Mouse (Mus musculus) fat pad, adult 2 months (tissue): ENCODE results near the gene Dst.

Experiments used
- DNase-seq: peaks from one replicate; pipeline ENCODE4 v3.0.0-alpha.2; 2011; ENCODE audit warnings: low read depth, low spot score; ENCODE audit errors: extremely low read depth

Gene Dst

GRCm38 (mm10) chr1:33927466-33927865 is 19.4 kb downstream of the Dst start:
- no peak for DNase-seq

GRCm38 (mm10) chr1:33931791-33932190 is 23.8 kb downstream of the Dst start:
- no peak for DNase-seq

DNA sequence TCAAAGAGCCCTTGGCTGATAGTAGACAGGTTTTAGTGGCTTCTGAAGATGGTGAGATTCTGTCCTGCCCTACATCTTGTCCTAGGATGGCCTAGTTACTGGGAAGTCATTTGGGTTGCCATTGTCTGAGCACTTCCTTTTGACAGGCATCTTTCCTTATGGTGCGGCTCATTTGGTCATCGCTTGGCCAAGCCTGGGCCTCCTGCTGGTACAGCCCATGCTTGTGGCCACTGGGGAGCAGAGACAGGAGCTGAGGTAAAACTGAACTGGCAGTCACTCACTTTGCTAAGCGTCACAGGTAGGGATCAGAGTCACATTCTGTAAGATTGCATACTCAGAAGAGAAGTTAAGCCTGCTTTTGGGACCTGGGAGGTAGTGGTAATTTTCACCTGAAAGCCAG is 24.2 kb downstream of the Dst start:
- no peak for DNase-seq

DNA sequence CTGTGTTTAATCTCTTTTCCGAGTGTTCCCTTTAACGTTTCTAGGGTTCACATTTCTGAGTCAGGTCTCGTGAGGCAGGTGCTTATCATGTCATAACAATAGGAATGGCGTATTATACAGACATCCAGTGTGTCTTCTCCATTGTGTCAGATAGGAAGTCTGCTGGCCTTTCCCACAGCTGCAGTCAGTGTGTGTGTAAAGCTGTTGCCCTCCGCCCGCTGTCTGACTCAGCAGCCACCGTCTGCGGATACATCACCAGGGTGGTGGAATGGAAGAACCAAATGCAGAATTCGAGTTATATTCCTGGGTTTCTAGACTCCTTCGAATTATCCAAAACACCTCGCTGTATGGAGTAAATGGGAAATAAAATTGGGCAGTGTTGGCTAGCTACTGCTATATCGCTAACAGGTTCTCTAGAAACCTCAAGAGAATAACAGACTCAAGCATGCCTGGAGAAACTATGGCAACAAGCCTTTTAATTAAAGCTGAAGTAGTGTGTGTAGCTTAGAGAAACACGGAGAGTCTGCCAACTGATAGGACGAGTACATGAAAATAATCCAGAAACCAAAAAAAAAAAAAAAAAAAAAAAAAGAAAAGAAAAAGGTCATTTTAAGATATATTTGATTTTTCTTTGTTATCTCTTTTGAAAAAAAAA is 24.9 kb downstream of the Dst start:
- DNase-seq, result no peak

DNA sequence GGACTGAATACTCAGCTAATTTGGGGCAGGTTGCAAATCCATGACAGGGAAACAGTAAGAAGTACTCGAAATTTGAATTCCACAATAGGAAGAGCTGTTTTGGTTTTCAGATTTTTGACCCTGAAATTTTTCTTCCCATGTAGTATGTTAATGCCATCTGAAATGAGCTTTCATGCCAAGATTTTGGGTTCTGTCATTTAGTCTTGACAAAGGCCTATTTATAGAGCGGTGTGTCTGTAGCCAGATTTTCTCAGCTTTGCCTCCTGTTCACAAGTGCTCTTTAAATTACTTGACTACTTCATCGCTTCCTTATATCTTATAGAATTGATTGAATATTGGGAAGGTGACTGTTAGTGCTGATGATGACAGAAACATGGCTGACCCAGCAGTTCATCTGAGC is 27.9 kb downstream of the Dst start:
- DNase-seq, result no peak

DNA sequence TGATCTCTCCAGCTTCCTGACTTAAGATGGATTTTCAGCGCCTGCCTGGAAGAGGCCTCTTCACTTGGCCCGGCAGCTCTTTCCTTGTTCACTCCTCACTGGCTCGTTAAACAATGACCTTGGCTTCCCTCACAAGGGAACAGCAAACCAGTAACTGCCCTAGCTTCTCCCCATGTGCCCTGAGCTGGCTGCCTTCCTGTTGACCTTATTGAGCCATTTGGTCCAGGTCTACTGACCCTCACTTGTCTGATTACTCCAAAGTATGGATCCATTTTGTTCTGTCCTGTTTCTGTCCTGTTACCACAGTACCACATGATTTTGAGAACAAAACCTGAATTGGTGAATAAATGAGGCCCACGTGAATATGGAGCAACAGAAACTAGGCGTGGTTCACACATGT is 31.8 kb downstream of the Dst start:
- DNase-seq, result no peak

GRCm38 (mm10) chr1:33940364-33940928 is 32.4 kb downstream of the Dst start:
- no peak for DNase-seq

DNA sequence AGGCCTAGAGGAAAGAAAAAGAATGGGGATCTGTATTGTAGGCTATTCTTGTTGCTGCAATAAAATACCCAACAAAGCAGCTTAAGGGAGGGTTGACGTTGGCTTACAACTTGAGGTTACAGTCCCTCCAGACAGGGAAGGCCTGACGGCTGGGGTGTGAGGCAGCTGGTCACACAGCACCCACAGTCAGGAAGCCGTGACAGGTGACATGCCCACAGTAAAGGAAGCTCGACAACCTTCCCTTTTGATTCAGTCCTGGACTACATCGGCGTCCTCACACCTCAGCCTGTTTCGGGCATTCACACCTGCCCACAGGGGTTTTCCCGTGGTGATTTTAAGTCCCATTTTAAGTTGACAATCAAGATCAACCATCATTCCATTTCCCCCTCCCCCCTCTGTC is 34.6 kb downstream of the Dst start:
- no peak for DNase-seq

DNA sequence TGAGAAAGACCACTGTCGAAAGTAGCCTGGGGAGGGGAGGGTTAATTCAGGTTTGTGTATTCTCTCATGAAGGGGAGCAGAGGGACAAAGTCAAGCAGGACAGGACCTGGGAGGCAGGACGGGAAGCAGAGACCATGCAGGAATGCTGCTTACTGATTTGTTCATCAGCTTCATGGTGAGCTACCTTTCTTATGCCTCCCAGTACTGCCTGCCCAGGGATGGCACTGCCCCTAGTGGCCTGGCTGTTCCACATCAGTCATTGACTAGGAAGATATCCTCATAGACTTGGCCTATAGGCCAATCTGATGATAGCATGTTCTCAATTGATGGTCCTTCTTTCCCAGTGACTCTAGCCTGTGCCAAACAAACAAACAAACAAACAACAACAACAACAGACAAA is 35.9 kb downstream of the Dst start:
- no peak for DNase-seq

- DNase-seq, result no peak
Observed at GRCm38 (mm10) chr1:33944977-33945750, 37.1 kb downstream of the Dst start.

- DNase-seq, result no peak
Observed at GRCm38 (mm10) chr1:33945756-33946155, 37.7 kb downstream of the Dst start.

- DNase-seq, result no peak
Observed at GRCm38 (mm10) chr1:33946601-33947395, 38.8 kb downstream of the Dst start.

DNA sequence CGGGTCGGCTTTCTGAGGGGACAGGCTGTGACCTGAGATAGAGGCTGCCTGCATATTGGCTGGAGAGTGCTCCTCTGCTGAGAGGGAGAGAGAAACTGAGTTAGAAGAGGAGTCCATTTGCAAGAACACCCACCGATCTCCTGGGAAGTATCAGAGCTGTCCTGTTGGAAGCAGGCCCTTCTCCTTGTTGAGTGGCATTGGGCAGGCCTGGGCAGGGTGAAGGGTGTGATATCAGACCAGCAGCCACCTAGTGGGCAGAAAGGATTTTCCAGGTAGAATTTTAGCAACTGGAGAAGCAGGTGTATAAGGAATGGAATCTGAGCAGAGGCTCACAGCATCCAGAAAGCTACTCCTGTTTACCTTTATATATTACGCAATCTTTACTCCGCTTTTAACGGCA is 39.8 kb downstream of the Dst start:
- no peak for DNase-seq

- no peak for DNase-seq
Observed at GRCm38 (mm10) chr1:33948511-33948910, 40.5 kb downstream of the Dst start.

DNA sequence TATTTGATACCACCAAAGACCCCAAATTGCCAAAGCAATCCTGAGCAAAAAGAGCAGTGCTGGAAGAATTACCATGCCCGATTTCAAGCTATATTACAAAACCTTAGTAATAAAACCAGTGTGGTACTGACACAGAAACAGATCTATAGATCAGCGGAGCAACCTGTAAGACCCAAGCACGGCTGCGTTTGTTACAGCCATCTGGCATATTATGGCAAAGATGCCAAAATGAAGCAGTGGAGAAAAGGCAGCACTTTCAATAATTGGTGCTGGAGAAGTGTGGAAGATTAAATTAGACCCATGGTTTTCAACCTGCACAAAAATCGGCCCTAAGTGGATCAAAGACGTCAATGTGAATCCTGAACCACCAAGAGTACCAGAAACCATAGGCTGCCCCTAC is 47.6 kb downstream of the Dst start:
- no peak for DNase-seq

DNA sequence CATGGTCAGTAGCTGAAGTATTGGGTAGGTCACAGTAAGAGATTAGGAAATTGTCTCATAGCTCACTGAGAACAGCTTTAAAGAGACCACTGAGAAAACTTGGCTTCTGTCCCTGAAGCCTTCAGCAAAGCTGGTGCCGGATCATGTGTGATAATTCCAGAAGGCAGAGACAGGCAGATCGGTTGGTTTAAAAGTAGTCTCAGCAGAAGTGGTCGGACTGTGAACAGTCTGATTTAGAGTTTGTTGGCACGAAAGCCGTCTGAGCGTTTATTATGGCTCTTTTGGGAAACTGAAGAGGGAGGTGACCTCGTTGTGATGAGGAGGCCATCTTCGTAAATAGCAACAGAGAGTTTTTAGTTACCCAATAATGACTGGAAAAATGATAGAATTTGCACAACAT is 52.4 kb downstream of the Dst start:
- no peak for DNase-seq

- no peak for DNase-seq
Observed at GRCm38 (mm10) chr1:33964643-33965042, 56.6 kb downstream of the Dst start.

GRCm38 (mm10) chr1:33965824-33966223 is 57.8 kb downstream of the Dst start:
- DNase-seq, result no peak

DNA sequence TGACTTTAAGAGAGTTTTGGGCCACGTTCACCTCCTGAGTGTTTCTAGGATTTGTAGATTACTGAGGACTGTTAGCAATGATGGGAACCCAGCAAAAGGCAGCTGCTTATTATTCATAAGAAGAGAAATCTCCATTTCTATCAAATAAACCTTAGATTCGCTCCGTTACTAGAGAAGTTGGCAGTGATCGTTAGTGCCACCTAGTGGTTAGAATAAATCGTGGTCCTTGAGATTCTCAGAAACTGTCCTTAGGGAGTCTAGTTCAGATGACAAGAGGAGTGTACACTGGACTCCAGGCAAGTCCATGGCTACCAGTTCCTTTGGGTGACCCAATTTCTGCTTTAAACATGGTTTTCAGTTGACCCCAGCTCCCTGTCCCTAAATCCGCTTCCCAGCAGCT is 58.3 kb downstream of the Dst start:
- no peak for DNase-seq

DNA sequence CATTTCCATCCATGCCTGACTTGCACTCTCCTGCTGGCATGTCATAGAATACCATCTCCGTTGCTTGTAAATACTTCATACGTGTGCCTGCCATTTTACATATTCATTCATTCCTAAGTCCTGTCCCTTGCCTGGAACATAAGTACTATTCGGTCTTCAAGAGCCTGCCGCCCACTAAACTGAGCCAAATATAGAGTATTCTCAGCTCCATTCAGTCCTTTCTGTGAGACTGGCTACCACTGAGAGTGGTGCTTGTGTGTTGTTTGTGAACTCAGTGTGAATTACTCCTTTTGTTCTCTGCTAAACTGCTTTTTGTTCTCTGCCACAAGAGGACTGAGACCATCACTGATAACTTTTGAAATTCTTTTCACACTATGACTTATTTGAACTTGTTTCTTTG is 59.2 kb downstream of the Dst start:
- no peak for DNase-seq

- no peak for DNase-seq
Observed at GRCm38 (mm10) chr1:33969910-33970309, 61.9 kb downstream of the Dst start.

- no peak for DNase-seq
Observed at GRCm38 (mm10) chr1:33974401-33974800, 66.4 kb downstream of the Dst start.
